Mouse (Mus musculus): Measurements from ENCODE around the gene Fthl17b. TPM values are rescaled to one million over a fixed set of nuclear protein-coding genes. Genes with fewer than 3 reads are reported as not detected.

Fthl17b gene
- polyA plus RNA-seq (2012; rRNA removed; ENCODE audit: low replicate concordance) = not detected in 2 replicates

DNA sequence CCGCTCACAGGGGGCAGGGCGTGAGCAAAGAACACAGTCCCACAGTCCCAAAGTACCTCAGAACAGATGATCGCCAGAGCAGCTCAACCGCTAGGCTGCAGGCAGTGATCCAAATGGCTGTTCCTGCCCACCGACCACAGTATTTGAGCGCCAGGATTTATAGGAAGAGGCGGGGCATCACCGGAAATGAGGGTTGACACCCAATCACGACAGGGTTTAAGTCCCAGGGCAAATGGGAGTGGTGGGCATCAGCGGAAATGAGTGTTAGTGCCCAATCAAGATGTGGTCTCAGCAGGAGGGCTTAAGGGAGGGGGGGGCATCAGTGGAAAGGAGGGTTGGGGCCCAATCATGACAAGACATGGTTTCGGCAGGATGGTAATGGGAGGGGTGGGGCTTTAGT is at the start of gene Fthl17b:
Fthl17b (minus strand) TSS at position 101 of the 400 bp plus-strand sequence.

GRCm38 (mm10) chrX:8986655-8987054 is 23.9 kb upstream of the Fthl17b start, which contains the start of gene Fthl17d:
Gene Fthl17d (minus strand): TSS chrX:8986755.

GRCm38 (mm10) chrX:8976459-8976858 is 13.7 kb upstream of the Fthl17b start, which contains the start of gene Fthl17c:
Gene Fthl17c (minus strand): TSS chrX:8976559.

Other genes starting within 250 kb of the Fthl17b start
- not detected in 2 replicates for gene Ssx9, start 214.5 kb downstream of the Fthl17b start, polyA plus RNA-seq (2012; rRNA removed; ENCODE audit: low replicate concordance)
- gene Ssxb5, start 159.3 kb downstream of the Fthl17b start, polyA plus RNA-seq (2012; rRNA removed; ENCODE audit: low replicate concordance) = not detected in 2 replicates
- gene Gm6592, start 119.0 kb downstream of the Fthl17b start, polyA plus RNA-seq (2012; rRNA removed; ENCODE audit: low replicate concordance) = not detected in 2 replicates
- gene Gm5751, start 88.7 kb downstream of the Fthl17b start, polyA plus RNA-seq (2012; rRNA removed; ENCODE audit: low replicate concordance) = not detected in 2 replicates
- gene B630019K06Rik, start 70.6 kb downstream of the Fthl17b start, polyA plus RNA-seq (2012; rRNA removed; ENCODE audit: low replicate concordance) = 0.65 and 3.6 TPM in 2 replicates
- not detected in 2 replicates for gene Fthl17c, start 13.6 kb upstream of the Fthl17b start, polyA plus RNA-seq (2012; rRNA removed; ENCODE audit: low replicate concordance)
- not detected in 2 replicates for gene Fthl17d, start 23.8 kb upstream of the Fthl17b start, polyA plus RNA-seq (2012; rRNA removed; ENCODE audit: low replicate concordance)
- gene Fthl17e, start 70.5 kb upstream of the Fthl17b start, polyA plus RNA-seq (2012; rRNA removed; ENCODE audit: low replicate concordance) = not detected in 2 replicates
- gene Fthl17f, start 100.0 kb upstream of the Fthl17b start, polyA plus RNA-seq (2012; rRNA removed; ENCODE audit: low replicate concordance) = not detected in 2 replicates
- gene 4930402K13Rik, start 141.6 kb upstream of the Fthl17b start, polyA plus RNA-seq (2012; rRNA removed; ENCODE audit: low replicate concordance) = not detected in 2 replicates
- 0.09 and 0.42 TPM in 2 replicates for gene Lancl3, start 236.9 kb upstream of the Fthl17b start, polyA plus RNA-seq (2012; rRNA removed; ENCODE audit: low replicate concordance)

Measured in mammary gland, adult 2 months (tissue).